Mouse (Mus musculus): ENCODE data around the gene Ntrk3. TPM values are rescaled to one million over a fixed set of nuclear protein-coding genes. Genes with fewer than 3 reads are reported as not detected.

Ntrk3 gene
- polyA plus RNA-seq, 1 experiment from 2014 or later, result 0.49 TPM

- H3K27ac ChIP-seq (ENCODE audit: poor library complexity, severe bottlenecking), result no peak overlapping the region
- no peaks in the 10 kb centered on the region for H3K9me3 ChIP-seq (replicated peaks)
- H3K9ac ChIP-seq, result no peak overlapping the region
- no peaks in the 10 kb centered on the region for H3K4me1 ChIP-seq (replicated peaks)
- WGBS, result 74% methylated on average over 9 of the region's 9 CpGs
- H3K36me3 ChIP-seq, result no peaks in the 10 kb centered on the region
- H3K4me2 ChIP-seq, result no peak overlapping the region
- ATAC-seq (ENCODE audit: insufficient number of reproducible peaks, low FRiP score), result no peak
- no peaks in the 10 kb centered on the region for H3K27me3 ChIP-seq (replicated peaks)
- no peak overlapping the region for H3K4me3 ChIP-seq
Measured at GRCm38 (mm10) chr7:78439361-78440120, 298.3 kb downstream of the Ntrk3 start.

- Histone ChIP-seq H3K9me3 (replicated peaks) (no peaks in the 10 kb centered on the region), H3K36me3 (no peaks in the 10 kb centered on the region), H3K27ac (ENCODE audit: poor library complexity, severe bottlenecking) (no peak overlapping the region), H3K4me1 (replicated peaks) (0 out of 2 replicates have a peak, but pooled peaks cover 4% of the 10 kb centered on the region), H3K9ac (no peak overlapping the region), H3K4me3 (no peak overlapping the region), H3K27me3 (replicated peaks) (no peaks in the 10 kb centered on the region), H3K4me2 (no peak overlapping the region)
- ATAC-seq (ENCODE audit: insufficient number of reproducible peaks, low FRiP score), result no peak
- WGBS, result 44% methylated on average over 5 of the region's 5 CpGs
Measured at GRCm38 (mm10) chr7:78433617-78434144, 304.1 kb downstream of the Ntrk3 start.

- H3K9me3 ChIP-seq (replicated peaks), result no peaks in the 10 kb centered on the region; the same call in 1 of the 2 replicates
- no peak overlapping the region for H3K4me2 ChIP-seq
- 0 out of 2 replicates have a peak, but pooled peaks cover 4% of the 10 kb centered on the region for H3K4me1 ChIP-seq (replicated peaks)
- H3K9ac ChIP-seq, result no peak overlapping the region
- no peak overlapping the region for H3K4me3 ChIP-seq
- H3K27ac ChIP-seq (ENCODE audit: poor library complexity, severe bottlenecking), result no peak overlapping the region
- 75% methylated on average over 4 of the region's 4 CpGs for WGBS
- ATAC-seq (ENCODE audit: insufficient number of reproducible peaks, low FRiP score), result no peak
- H3K36me3 ChIP-seq, result no peaks in the 10 kb centered on the region
- no peaks in the 10 kb centered on the region for H3K27me3 ChIP-seq (replicated peaks)
Measured at GRCm38 (mm10) chr7:78431611-78432010, 306.2 kb downstream of the Ntrk3 start.

- ATAC-seq (ENCODE audit: insufficient number of reproducible peaks, low FRiP score), result no peak
- 81% methylated on average over 2 of the region's 2 CpGs for WGBS
- no peaks in the 10 kb centered on the region for H3K9me3 ChIP-seq (replicated peaks)
- no peaks in the 10 kb centered on the region for H3K27me3 ChIP-seq (replicated peaks)
- H3K4me3 ChIP-seq, result no peak overlapping the region
- no peak overlapping the region for H3K9ac ChIP-seq
- H3K36me3 ChIP-seq, result no peaks in the 10 kb centered on the region
- H3K4me2 ChIP-seq, result no peak overlapping the region
- H3K4me1 ChIP-seq (replicated peaks), result no peaks in the 10 kb centered on the region
- no peak overlapping the region for H3K27ac ChIP-seq (ENCODE audit: poor library complexity, severe bottlenecking)
Measured at GRCm38 (mm10) chr7:78412172-78412571, 325.6 kb downstream of the Ntrk3 start.

GRCm38 (mm10) chr7:78409970-78410369 is 327.8 kb downstream of the Ntrk3 start:
- Histone ChIP-seq H3K4me3 (no peak overlapping the region), H3K27ac (ENCODE audit: poor library complexity, severe bottlenecking) (no peak overlapping the region), H3K4me1 (replicated peaks) (no peaks in the 10 kb centered on the region), H3K36me3 (no peaks in the 10 kb centered on the region), H3K9ac (no peak overlapping the region), H3K9me3 (replicated peaks) (no peaks in the 10 kb centered on the region), H3K4me2 (no peak overlapping the region), H3K27me3 (replicated peaks) (no peaks in the 10 kb centered on the region)
- ATAC-seq (ENCODE audit: insufficient number of reproducible peaks, low FRiP score), result no peak
- WGBS, result 47% methylated on average over 5 of the region's 5 CpGs

GRCm38 (mm10) chr7:78406641-78407291 is 331.0 kb downstream of the Ntrk3 start:
- Histone ChIP-seq H3K9me3 (replicated peaks) (0 out of 2 replicates have a peak, but pooled peaks cover 3% of the 10 kb centered on the region), H3K27ac (ENCODE audit: poor library complexity, severe bottlenecking) (no peak overlapping the region), H3K36me3 (no peaks in the 10 kb centered on the region), H3K4me2 (no peak overlapping the region), H3K9ac (no peak overlapping the region), H3K27me3 (replicated peaks) (no peaks in the 10 kb centered on the region), H3K4me1 (replicated peaks) (no peaks in the 10 kb centered on the region), H3K4me3 (no peak overlapping the region)
- ATAC-seq (ENCODE audit: insufficient number of reproducible peaks, low FRiP score), result no peak
- WGBS, result 81% methylated on average over 5 of the region's 5 CpGs

- no peaks in the 10 kb centered on the region for H3K36me3 ChIP-seq
- no peaks in the 10 kb centered on the region for H3K27me3 ChIP-seq (replicated peaks)
- no peak for ATAC-seq (ENCODE audit: insufficient number of reproducible peaks, low FRiP score)
- H3K4me2 ChIP-seq, result no peak overlapping the region
- H3K9ac ChIP-seq, result no peak overlapping the region
- WGBS, result 87% methylated on average over 6 of the region's 6 CpGs
- H3K9me3 ChIP-seq (replicated peaks), result 0 out of 2 replicates have a peak, but pooled peaks cover 3% of the 10 kb centered on the region
- H3K27ac ChIP-seq (ENCODE audit: poor library complexity, severe bottlenecking), result no peak overlapping the region
- no peak overlapping the region for H3K4me3 ChIP-seq
- no peaks in the 10 kb centered on the region for H3K4me1 ChIP-seq (replicated peaks)
Measured at GRCm38 (mm10) chr7:78404481-78404880, 333.3 kb downstream of the Ntrk3 start.

- Histone ChIP-seq H3K4me2 (no peak overlapping the region), H3K9me3 (replicated peaks) (0 out of 2 replicates have a peak, but pooled peaks cover 3% of the 10 kb centered on the region), H3K27ac (ENCODE audit: poor library complexity, severe bottlenecking) (no peak overlapping the region), H3K9ac (no peak overlapping the region), H3K4me1 (replicated peaks) (no peaks in the 10 kb centered on the region), H3K4me3 (no peak overlapping the region), H3K27me3 (replicated peaks) (no peaks in the 10 kb centered on the region), H3K36me3 (no peaks in the 10 kb centered on the region)
- no peak for ATAC-seq (ENCODE audit: insufficient number of reproducible peaks, low FRiP score)
- WGBS, result 65% methylated on average over 3 of the region's 3 CpGs
Measured at GRCm38 (mm10) chr7:78402495-78402894, 335.3 kb downstream of the Ntrk3 start.

- no peak for ATAC-seq (ENCODE audit: insufficient number of reproducible peaks, low FRiP score)
- H3K4me2 ChIP-seq, result no peak overlapping the region
- 78% methylated on average over 4 of the region's 4 CpGs for WGBS
Measured at GRCm38 (mm10) chr7:78400219-78400618, 337.6 kb downstream of the Ntrk3 start.

GRCm38 (mm10) chr7:78398377-78398776 is 339.4 kb downstream of the Ntrk3 start:
- Histone ChIP-seq H3K4me3 (no peak overlapping the region), H3K9me3 (replicated peaks) (peaks cover 6% of the 10 kb centered on the region; the same call in 1 of the 2 replicates), H3K27ac (ENCODE audit: poor library complexity, severe bottlenecking) (no peak overlapping the region), H3K27me3 (replicated peaks) (no peaks in the 10 kb centered on the region), H3K36me3 (no peaks in the 10 kb centered on the region), H3K4me2 (no peak overlapping the region), H3K4me1 (replicated peaks) (no peaks in the 10 kb centered on the region), H3K9ac (no peak overlapping the region)
- no peak for ATAC-seq (ENCODE audit: insufficient number of reproducible peaks, low FRiP score)

More at GRCm38 (mm10) chr7:78400219-78400618, 337.6 kb downstream of the Ntrk3 start:
- H3K27me3 ChIP-seq (replicated peaks), result no peaks in the 10 kb centered on the region
- H3K4me3 ChIP-seq, result no peak overlapping the region
- 0 out of 2 replicates have a peak, but pooled peaks cover 3% of the 10 kb centered on the region for H3K9me3 ChIP-seq (replicated peaks)
- no peak overlapping the region for H3K9ac ChIP-seq
- H3K27ac ChIP-seq (ENCODE audit: poor library complexity, severe bottlenecking), result no peak overlapping the region
- no peaks in the 10 kb centered on the region for H3K4me1 ChIP-seq (replicated peaks)
- no peaks in the 10 kb centered on the region for H3K36me3 ChIP-seq

GRCm38 (mm10) chr7:78397215-78397614 is 340.6 kb downstream of the Ntrk3 start:
- Histone ChIP-seq H3K4me3 (no peak overlapping the region), H3K4me2 (no peak overlapping the region), H3K9me3 (replicated peaks) (peaks cover 9% of the 10 kb centered on the region; the same call in 1 of the 2 replicates), H3K4me1 (replicated peaks) (no peaks in the 10 kb centered on the region), H3K27me3 (replicated peaks) (no peaks in the 10 kb centered on the region), H3K9ac (no peak overlapping the region), H3K27ac (ENCODE audit: poor library complexity, severe bottlenecking) (no peak overlapping the region), H3K36me3 (no peaks in the 10 kb centered on the region)
- ATAC-seq (ENCODE audit: insufficient number of reproducible peaks, low FRiP score), result no peak
- WGBS, result 71% methylated on average over 4 of the region's 4 CpGs

All from heart, embryonic 12.5 days (tissue).